Mouse (Mus musculus): Measurements from ENCODE around the gene Tnk1. TPM values are rescaled to one million over a fixed set of nuclear protein-coding genes. Genes with fewer than 3 reads are reported as not detected.
A peak's percentile ranks its signal among the peaks of the same experiment; 100 is the strongest.

The Tnk1 gene
- polyA plus RNA-seq, 1 experiment from 2014 or later = 7.6 TPM

DNA sequence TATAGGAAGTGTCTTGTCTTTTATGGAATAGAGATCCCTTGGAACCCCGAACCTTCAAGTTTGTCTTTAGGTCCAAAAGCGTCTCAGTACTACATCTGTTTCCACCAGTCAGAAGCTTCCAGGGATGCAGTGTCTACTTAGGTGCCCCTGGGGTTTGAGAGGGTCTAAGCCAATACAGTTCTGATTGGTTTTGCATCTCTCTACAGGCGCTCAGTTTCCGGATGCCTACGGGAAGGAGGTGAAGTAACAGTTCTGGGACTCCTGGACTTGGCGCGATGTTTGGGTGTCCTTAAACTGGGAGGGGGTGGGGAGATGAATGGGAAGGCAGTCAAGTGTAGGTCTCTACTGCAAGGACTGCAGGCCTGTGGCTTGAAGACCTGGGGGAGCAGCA, 19.8 kb downstream of the Tnk1 start:
- WGBS = 0% methylated on average over 7 of the region's 7 CpGs
- Histone ChIP-seq H3K4me2 (replicated peaks; ENCODE audit: low read depth, low read length) (peak overlapping the region; percentile 94), H3K27ac (ENCODE audit: low read length) (peak overlapping the region; percentile 90), H3K4me1 (ENCODE audit: insufficient read depth, low read depth, low read length) (peaks cover 11% of the 10 kb centered on the region), H3K27me3 (replicated peaks; ENCODE audit: insufficient read depth, low read length) (0 out of 2 replicates have a peak, but pooled peaks cover 5% of the 10 kb centered on the region), H3K9me3 (ENCODE audit: low read length) (no peaks in the 10 kb centered on the region), H3K4me3 (ENCODE audit: low read depth, low read length) (peak overlapping the region; percentile 55), H3K36me3 (ENCODE audit: insufficient read depth, low read length) (no peaks in the 10 kb centered on the region), H3K9ac (replicated peaks; ENCODE audit: low read depth) (peak overlapping the region; percentile 69)
- TF ChIP-seq EP300 (IDR thresholded peaks at IDR 0.05) (no peak), CTCF (IDR thresholded peaks at IDR 0.05) (no peak)
- ATAC-seq = no peak
- DNase-seq (ENCODE audit: low spot score) = peak; percentile 67

DNA sequence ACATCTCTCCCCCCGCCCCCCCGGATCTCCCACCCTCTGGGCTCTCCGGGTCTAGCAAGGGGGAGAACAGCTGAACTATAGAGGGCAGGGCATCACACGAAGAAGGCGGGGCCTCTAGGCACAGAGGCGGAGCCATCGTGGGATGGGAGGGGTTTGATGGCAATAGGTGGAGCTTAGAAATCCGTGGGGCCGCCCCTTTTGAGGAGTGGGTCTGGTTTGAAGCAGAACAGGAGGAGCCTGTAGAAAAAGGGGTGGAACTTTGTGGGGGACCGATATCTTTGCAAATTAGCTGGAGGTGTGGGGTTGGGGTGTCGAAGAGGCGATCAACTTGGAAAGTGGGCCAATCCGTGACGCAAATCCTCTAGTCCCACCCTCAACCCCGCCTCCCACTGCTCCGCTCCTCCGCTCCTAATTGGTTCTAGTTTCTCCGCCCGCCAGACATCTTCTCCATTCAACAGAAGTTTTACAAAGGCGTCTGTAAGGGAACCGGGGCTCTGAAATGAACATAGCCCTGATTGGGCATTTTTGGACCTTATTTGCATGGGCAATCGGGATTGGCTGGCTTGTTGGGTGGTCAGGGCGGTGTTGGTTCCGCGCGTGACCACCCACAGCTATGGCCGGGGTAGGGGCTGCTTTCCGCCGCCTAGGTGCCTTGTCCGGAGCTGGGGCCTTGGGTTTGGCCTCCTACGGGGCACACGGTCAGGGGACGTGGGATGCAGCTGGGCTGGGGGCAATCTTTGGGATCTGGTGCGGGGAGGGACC, 20.4 kb downstream of the Tnk1 start, which contains the start of gene Tmem256:
TSS of gene Tmem256 (plus strand) at position 563 of the 762 bp plus-strand sequence.
- Histone ChIP-seq H3K4me1 (ENCODE audit: insufficient read depth, low read depth, low read length) (peaks cover 11% of the 10 kb centered on the region), H3K9ac (replicated peaks; ENCODE audit: low read depth) (peak within 1 kb of the TSS; percentile 69), H3K27ac (ENCODE audit: low read length) (peak within 1 kb of the TSS; percentile 90), H3K4me2 (replicated peaks; ENCODE audit: low read depth, low read length) (peak within 1 kb of the TSS; percentile 94), H3K9me3 (ENCODE audit: low read length) (no peaks in the 10 kb centered on the region), H3K36me3 (ENCODE audit: insufficient read depth, low read length) (no peaks in the 10 kb centered on the region), H3K4me3 (ENCODE audit: low read depth, low read length) (peak within 1 kb of the TSS; percentile 55), H3K27me3 (replicated peaks; ENCODE audit: insufficient read depth, low read length) (0 out of 2 replicates have a peak, but pooled peaks cover 5% of the 10 kb centered on the region)
- DNase-seq (ENCODE audit: low spot score) (peak; percentile 100), ATAC-seq (peak; percentile 94)
- no peak for TF ChIP-seq CTCF (IDR thresholded peaks at IDR 0.05)
- TF ChIP-seq EP300 (IDR thresholded peaks at IDR 0.05) = peak; percentile 86
- under 1% methylated on average over 34 of the region's 34 CpGs for WGBS

DNA sequence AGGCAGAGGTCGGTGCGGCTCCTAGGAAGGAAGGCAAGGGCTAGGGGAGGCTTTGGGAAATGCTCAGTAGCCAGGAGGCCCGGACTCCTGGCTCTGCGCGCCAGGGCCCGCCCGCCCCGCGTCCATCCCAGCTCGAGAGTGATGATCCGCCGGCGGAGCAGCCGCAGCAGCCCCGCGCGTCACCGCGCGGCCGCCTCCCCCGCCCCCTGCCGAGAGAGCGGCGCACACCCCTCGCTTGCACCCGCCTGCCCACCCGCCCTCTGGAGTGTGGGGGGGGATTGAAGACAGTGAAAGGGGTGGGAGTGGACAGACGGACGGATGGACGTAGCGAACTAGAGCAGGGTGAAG, 21.0 kb downstream of the Tnk1 start, which contains the start of gene Nlgn2:
TSS of gene Nlgn2 (minus strand) at position 181 of the 348 bp plus-strand sequence.
- peak within 1 kb of the TSS; percentile 94 for H3K4me2 ChIP-seq (replicated peaks; ENCODE audit: low read depth, low read length)
- H3K9me3 ChIP-seq (ENCODE audit: low read length) = no peaks in the 10 kb centered on the region
- peak within 1 kb of the TSS; percentile 90 for H3K27ac ChIP-seq (ENCODE audit: low read length)
- H3K36me3 ChIP-seq (ENCODE audit: insufficient read depth, low read length) = no peaks in the 10 kb centered on the region
- peak; percentile 51 for TF ChIP-seq CTCF (IDR thresholded peaks at IDR 0.05)
- TF ChIP-seq EP300 (IDR thresholded peaks at IDR 0.05) = no peak
- peaks cover 11% of the 10 kb centered on the region for H3K4me1 ChIP-seq (ENCODE audit: insufficient read depth, low read depth, low read length)
- peak within 1 kb of the TSS; percentile 55 for H3K4me3 ChIP-seq (ENCODE audit: low read depth, low read length)
- H3K27me3 ChIP-seq (replicated peaks; ENCODE audit: insufficient read depth, low read length) = 0 out of 2 replicates have a peak, but pooled peaks cover 5% of the 10 kb centered on the region
- WGBS = under 1% methylated on average over 30 of the region's 32 CpGs
- ATAC-seq (peak; percentile 70), DNase-seq (ENCODE audit: low spot score) (no peak)
- peak within 1 kb of the TSS; percentile 69 for H3K9ac ChIP-seq (replicated peaks; ENCODE audit: low read depth)

DNA sequence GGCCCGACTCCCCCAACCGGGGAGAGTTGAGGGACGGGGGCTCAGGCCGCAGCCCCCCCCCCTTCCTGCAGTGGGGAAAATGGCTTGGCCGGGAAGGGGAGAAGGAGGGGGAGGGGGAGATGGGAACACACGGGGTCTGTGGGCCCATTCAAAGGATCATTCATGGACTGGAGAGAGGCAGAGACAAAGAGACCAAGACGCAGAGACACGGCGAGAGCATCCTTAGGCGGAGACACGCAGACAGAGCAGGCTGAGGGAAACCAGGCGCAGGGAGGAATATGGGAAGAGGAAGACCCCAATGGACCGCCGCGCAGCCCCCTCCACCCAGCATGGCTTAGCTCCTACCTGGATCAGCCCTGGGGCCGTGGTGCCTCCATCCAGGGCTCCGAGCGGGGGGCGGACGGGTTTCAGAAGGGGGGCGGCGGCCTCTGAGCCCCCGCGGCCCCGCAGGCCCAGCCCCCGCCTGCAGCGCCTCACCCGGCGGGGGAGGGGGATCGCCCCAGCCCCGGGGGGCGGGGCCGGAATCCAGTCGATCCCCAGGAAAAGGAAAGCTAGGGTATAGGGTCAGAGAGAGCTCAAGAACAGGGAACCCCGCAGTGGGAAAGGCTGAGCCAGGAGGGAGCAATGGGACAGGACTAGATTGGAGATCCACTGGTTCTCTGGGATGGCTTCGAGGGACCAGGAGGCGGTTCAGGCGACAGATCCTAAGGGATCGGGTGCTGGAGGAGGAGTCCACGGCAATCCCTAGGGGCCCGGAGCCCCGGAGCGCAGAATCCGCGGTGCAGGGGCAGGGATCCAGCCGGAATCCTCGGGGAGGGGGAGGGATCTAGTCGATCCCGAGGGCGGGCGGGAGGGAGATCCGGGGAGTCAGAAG, 21.6 kb downstream of the Tnk1 start:
- Histone ChIP-seq H3K27ac (ENCODE audit: low read length) (peak overlapping the region; percentile 90), H3K36me3 (ENCODE audit: insufficient read depth, low read length) (no peaks in the 10 kb centered on the region), H3K27me3 (replicated peaks; ENCODE audit: insufficient read depth, low read length) (0 out of 2 replicates have a peak, but pooled peaks cover 5% of the 10 kb centered on the region), H3K4me2 (replicated peaks; ENCODE audit: low read depth, low read length) (peak overlapping the region; percentile 94), H3K4me1 (ENCODE audit: insufficient read depth, low read depth, low read length) (peaks cover 11% of the 10 kb centered on the region), H3K9ac (replicated peaks; ENCODE audit: low read depth) (peak overlapping the region; percentile 55), H3K4me3 (ENCODE audit: low read depth, low read length) (peak overlapping the region; percentile 55), H3K9me3 (ENCODE audit: low read length) (no peaks in the 10 kb centered on the region)
- DNase-seq (ENCODE audit: low spot score) (peak; percentile 32), ATAC-seq (no peak)
- WGBS = 3% methylated on average over 37 of the region's 52 CpGs
- TF ChIP-seq CTCF (IDR thresholded peaks at IDR 0.05) (no peak), EP300 (IDR thresholded peaks at IDR 0.05) (no peak)

DNA sequence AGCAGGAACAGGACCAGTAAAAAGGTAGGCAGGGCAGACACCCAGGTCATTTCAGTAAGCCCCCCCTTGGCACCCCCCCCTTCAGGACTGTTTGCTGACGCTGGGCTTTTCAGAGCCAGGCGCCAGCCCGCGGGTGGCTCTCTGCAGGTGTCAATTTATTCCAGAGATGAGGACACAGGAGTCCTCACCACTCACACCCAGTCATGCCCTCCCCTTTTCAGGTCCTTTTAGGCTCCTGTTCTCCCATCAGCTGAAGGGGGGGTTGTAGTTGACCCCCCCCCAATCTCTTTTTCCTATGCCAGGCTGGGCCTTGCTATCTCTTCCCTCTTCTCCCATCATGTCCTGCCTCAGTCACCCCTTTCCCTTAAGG, 22.6 kb downstream of the Tnk1 start:
- no peak for ATAC-seq
- 0% methylated on average over 3 of the region's 4 CpGs for WGBS
- no peak overlapping the region for H3K4me3 ChIP-seq (ENCODE audit: low read depth, low read length)

More for the DNA sequence above, 22.6 kb downstream of the Tnk1 start:
- Histone ChIP-seq H3K4me1 (ENCODE audit: insufficient read depth, low read depth, low read length) (peaks cover 11% of the 10 kb centered on the region), H3K9me3 (ENCODE audit: low read length) (no peaks in the 10 kb centered on the region), H3K27me3 (replicated peaks; ENCODE audit: insufficient read depth, low read length) (0 out of 2 replicates have a peak, but pooled peaks cover 5% of the 10 kb centered on the region), H3K36me3 (ENCODE audit: insufficient read depth, low read length) (no peaks in the 10 kb centered on the region), H3K27ac (ENCODE audit: low read length) (no peak overlapping the region), H3K9ac (replicated peaks; ENCODE audit: low read depth) (no peak overlapping the region), H3K4me2 (replicated peaks; ENCODE audit: low read depth, low read length) (no peak overlapping the region)
- no peak for DNase-seq (ENCODE audit: low spot score)
- TF ChIP-seq EP300 (IDR thresholded peaks at IDR 0.05) (no peak), CTCF (IDR thresholded peaks at IDR 0.05) (no peak)

All from lung, postnatal 0 days (tissue).